Mouse (Mus musculus) mature B cell (primary cell): Measurements from ENCODE around the gene Capn11.

Source experiments
- in situ Hi-C: fragments of 300-500 bp; cut with MboI; formaldehyde crosslinking; loops from 2 replicates; pipeline ENCODE4 v1.14.3; 2019

The Capn11 gene

DNA sequence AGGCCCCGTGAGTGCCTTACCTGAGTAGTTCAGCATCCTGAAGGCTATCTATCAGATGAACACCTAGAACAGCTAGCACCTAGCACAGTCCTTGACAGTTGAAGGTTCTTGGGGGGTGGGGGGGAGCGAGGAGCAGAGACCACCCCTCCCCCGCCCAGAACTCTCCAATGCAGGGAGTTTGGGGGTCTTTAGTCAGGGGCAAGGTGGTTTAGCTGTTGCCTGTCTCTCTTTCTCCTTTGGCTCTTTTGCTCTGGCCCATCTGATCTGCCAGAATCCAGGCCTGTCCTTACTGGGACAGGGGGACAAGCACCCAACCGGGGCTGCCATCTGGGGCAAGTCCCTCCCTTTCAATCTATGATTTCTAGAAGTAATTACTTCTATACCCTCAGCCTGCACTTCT, at the start of gene Capn11:
Gene Capn11 (minus strand): TSS at position 101 of the 400 bp plus-strand sequence.
- in situ Hi-C loops, result no loop called here

DNA sequence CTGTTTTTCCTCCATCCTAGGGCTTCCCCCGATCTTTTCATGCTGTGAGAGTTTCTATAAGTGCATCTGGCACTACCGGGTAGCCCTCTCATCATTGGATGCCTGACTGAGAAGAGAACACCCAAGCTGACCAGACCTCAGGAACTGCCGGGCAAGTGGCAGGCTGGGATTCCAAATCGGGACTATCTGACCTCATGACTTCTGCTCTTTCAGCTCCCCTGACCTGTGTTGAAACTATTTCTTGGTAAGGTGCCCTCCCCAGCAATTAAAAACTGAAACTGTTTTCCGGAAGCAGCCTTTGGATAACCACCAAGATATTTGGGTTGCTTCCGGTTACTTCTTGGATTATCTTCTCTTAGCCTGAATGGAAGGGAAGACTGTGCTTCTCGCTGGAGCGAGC, 49.1 kb upstream of the Capn11 start:
- in situ Hi-C loops, result no loop called here

GRCm38 (mm10) chr17:45707376-45707775, 48.3 kb upstream of the Capn11 start:
- in situ Hi-C loops, result no loop called here

- in situ Hi-C loops, result no loop called here
These were observed 47.7 kb upstream of the Capn11 start for GRCm38 (mm10) chr17:45706796-45707195.

DNA sequence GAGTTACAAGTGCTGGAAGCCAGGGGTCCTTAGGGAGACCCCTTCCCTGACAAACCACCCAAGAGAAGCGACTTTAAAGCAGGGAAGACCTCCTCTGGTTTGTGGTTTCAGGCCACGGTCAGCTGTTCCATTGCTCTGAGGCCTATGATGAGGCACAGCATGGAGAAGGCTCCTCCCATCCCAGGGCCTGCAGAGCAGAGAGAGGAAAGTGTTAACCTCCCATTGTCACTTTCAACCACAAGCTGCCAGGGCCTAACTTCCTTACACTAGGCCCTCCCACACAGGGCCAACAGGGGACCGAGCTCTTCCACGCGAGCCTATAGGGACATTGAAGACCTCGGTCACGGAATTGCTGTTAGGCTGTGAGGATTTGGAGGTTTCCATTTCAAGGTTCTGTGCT, 44.1 kb upstream of the Capn11 start:
- in situ Hi-C loops, result no loop called here

- in situ Hi-C loops, result no loop called here
These were observed 43.1 kb upstream of the Capn11 start for GRCm38 (mm10) chr17:45702254-45702653.

- in situ Hi-C loops, result no loop called here
These were observed 42.1 kb upstream of the Capn11 start for GRCm38 (mm10) chr17:45701236-45701591.

DNA sequence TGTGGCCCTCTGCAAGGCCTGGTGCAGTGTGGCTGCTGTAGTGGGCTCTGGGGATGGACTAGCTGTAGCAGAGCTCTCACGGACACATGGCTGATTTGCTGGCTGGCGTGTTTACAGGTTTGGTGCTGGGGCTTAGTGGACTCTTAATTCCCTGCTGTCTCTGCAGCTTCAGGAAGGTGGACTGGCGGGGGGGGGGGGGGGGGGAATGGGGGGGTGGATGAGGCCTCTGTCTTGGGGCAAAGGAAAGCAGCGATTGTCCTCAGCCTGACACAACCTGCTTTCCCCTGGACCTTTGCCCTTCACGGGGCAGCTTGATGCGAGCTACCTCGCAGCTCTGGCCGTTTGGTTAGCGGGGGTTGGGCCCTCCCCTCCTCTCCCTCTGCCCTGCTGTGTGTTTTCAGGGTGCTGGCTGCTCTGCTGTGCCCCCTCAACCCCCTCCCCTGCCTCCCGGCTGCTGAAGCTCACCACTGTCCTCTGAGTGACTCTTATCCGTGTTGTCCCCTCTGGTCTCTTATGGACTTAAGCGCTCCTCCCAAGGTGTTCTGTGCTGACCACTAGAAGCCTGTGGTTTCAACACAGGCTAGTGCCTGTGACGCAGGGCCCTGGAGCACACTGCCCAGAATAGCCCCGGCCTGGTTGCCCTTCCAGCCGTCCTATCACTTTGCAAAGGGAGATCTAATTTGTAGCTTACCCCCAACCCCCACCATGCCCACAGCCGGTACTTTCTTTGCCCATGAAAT, 41.5 kb upstream of the Capn11 start:
- in situ Hi-C loops, result no loop called here

- in situ Hi-C loops, result no loop called here
These were observed 40.1 kb upstream of the Capn11 start for GRCm38 (mm10) chr17:45699039-45699740.

DNA sequence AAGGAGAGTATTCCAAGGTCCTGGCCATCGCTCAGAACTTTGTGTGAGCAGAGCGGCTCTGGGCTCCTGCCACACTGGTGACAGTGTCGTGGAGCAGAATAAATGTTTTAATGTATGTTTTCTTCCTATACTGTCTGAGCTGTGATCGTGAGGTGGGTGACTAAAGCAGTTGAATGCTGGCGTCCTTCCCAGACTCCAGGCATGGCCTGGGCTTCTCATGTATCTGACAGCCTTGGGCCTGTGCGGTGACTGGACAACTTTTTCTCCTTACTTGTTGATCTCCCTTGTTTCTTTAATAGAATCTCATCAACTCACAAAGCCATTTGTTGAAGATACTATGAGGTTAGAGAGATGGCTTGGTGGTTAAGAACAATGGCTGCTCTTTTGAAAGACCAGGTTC, 39.2 kb upstream of the Capn11 start:
- in situ Hi-C loops, result no loop called here

GRCm38 (mm10) chr17:45696981-45697380, 37.9 kb upstream of the Capn11 start:
- in situ Hi-C loops, result no loop called here

GRCm38 (mm10) chr17:45695227-45696120, 36.3 kb upstream of the Capn11 start:
- in situ Hi-C loops, result no loop called here

- in situ Hi-C loops, result no loop called here
These were observed 34.9 kb upstream of the Capn11 start for GRCm38 (mm10) chr17:45693812-45694565.

DNA sequence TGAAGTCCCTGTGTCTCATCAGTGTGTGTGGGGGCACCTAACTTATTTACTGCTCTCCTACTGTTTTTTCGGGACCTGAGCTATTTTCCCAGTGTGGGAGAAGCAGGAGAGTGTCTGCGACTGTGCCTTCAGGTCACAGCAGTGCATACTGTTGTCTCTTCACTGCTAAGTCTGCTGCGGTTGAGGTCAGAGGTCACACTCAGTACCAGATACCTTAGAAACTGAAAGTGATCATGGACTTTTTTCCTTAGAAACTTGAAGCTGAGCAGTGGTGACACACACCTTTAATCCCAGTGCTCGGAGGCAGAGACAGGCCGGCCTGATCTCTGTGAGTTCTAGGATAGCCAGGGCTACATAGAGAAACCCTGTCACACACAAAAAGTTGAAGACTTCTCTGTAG, 33.0 kb upstream of the Capn11 start:
- in situ Hi-C loops, result no loop called here

DNA sequence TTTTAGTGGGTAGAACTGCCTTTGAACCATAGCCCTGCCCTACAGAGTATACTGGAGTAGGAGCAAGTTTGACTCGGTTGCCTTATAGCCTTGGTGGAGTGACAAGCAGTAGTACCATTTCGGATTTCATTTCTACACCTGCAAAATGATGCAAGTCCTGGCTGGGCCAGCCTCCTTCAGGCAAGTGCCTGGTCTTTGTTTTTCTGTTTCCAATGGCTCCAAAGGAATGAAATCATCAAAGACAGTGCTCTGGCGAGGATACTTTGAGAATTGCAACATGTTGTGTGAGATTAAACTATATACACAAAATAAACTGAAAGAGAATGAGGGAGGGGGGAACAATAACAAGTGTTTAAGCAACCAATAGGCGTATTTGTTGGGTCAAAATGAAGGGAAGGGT, 30.9 kb upstream of the Capn11 start:
- in situ Hi-C loops, result no loop called here

- in situ Hi-C loops, result no loop called here
These were observed 30.0 kb upstream of the Capn11 start for GRCm38 (mm10) chr17:45689120-45689519.

DNA sequence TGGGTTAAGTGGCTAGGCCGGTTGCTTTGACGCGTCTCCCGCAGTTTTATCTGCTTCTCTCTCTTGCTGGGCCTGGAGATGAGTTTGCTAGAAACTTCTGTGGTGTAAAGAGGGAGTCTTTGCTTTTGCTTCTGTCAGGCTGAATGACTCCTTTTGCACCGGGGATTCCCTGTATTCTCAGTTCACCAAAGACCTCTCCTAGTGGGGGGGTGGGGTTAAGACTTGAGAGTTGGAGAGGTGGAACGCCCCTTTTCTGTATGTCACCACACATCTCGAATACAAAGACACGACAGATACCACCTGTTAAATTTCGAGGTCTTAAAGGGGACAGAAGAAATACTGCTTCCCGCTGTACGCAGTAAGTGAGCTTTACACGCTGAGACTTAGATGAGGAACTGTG, 27.6 kb upstream of the Capn11 start, which contains the start of gene Tmem63b:
Gene Tmem63b (minus strand): TSS at position 190 of the 400 bp plus-strand sequence.
- in situ Hi-C loops, result no loop called here

DNA sequence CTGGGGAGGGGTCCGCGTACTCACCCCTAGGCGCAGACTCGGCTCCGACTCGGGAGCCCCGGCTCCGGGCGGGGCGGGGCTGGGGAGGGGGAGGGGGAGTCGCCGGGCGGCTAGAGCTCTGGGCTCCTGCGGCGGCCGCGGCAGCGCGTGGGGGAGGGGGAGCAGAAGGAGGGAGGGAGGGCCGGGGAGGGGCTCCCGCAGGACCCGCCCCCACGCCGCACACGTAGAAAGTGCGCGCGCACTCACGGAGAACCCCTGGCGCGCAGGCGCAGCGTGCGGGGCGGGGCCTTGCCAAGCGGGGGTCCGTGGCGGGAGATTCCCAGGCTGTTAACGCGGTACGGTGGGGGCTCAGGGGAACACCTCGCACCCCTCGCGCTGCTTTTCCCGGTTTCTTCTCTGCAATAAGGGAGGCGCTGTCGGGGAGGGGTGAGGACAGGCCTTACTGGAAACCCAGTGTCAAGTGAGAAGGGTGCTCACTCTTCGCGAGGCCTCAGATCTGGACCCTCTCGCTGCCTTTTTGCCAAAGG, 27.0 kb upstream of the Capn11 start, which contains the start of gene Mrpl14:
Gene Mrpl14 (plus strand): TSS at position 230 of the 527 bp plus-strand sequence.
- in situ Hi-C loops, result no loop called here

- in situ Hi-C loops, result no loop called here
These were observed 26.3 kb upstream of the Capn11 start for GRCm38 (mm10) chr17:45685171-45686092.

DNA sequence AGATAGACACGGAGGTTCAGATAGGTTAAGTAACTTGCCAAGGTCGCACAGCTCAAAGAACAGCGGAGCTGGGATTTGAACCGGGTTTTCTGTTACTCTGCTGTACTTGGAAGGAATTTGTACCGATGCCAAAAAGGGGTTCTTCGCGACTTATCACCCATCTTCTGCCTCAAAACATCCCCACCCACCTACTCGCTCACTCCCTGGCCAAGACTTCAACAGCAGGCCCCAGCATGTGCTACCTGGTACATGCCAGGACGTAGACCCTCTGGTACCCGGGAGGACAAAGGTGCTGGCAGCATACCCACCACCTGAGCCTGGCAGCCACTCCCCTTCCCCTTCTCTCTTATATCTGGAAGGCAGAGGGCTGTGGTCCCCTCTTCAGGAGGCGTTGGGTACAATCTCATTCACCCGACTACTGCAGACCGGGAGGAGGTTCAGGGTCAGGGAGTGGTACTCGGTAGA, 25.6 kb upstream of the Capn11 start:
- in situ Hi-C loops, result no loop called here
